Mouse (Mus musculus) intestine, postnatal 0 days (tissue): ENCODE results near the gene Dapp1. TPM values are rescaled to one million over a fixed set of nuclear protein-coding genes. Genes with fewer than 3 reads are reported as not detected.

Experiments
- ATAC-seq: fragments of 200-750 bp; cut with Nextera tagmentation; 2 replicates; pipeline ENCODE4 v1.8.0; 2017; ENCODE audit warnings: mild to moderate bottlenecking, moderate TSS enrichment, moderate library complexity
- H3K27ac ChIP-seq: fragments of 300-500 bp; sonication (generic); 2 replicates; pipeline ENCODE4 v1.5.1; 2014; ENCODE audit warnings: mild to moderate bottlenecking, low read depth, low read length, moderate library complexity
- H3K27me3 ChIP-seq: fragments of 300-500 bp; sonication (generic); replicated peaks from 2 replicates; pipeline ENCODE4 v1.6.1; 2014; ENCODE audit warnings: low read length, mixed read lengths; ENCODE audit not compliant: control insufficient read depth, insufficient read depth
- H3K36me3 ChIP-seq: fragments of 300-500 bp; sonication (generic); 2 replicates; pipeline ENCODE4 v1.6.1; 2014; ENCODE audit warnings: mild to moderate bottlenecking, moderate library complexity; ENCODE audit not compliant: control insufficient read depth, insufficient read depth
- H3K4me1 ChIP-seq: fragments of 300-500 bp; sonication (generic); replicated peaks from 2 replicates; pipeline ENCODE4 v1.6.1; 2014; ENCODE audit warnings: antibody characterized with exemption, low read length, mixed read lengths; ENCODE audit not compliant: control insufficient read depth, insufficient read depth
- H3K4me2 ChIP-seq: fragments of 300-500 bp; sonication (generic); replicated peaks from 2 replicates; pipeline ENCODE4 v1.6.1; 2014; ENCODE audit warnings: low read depth, mild to moderate bottlenecking, moderate library complexity
- H3K4me3 ChIP-seq: fragments of 300-500 bp; sonication (generic); 2 replicates; pipeline ENCODE4 v1.5.1; 2014; ENCODE audit warnings: low read depth, low read length
- H3K9ac ChIP-seq: fragments of 300-500 bp; sonication (generic); 2 replicates; pipeline ENCODE4 v1.6.1; 2014; ENCODE audit warnings: mild to moderate bottlenecking, low read depth, low read length
- H3K9me3 ChIP-seq: fragments of 300-500 bp; sonication (generic); 2 replicates; pipeline ENCODE4 v1.6.1; 2016; ENCODE audit warnings: mixed run types; ENCODE audit not compliant: control insufficient read depth
- CTCF ChIP-seq: sonication (generic); IDR thresholded peaks from 2 replicates; pipeline ENCODE4 v1.5.1; 2016; ENCODE audit warnings: low read depth, mild to moderate bottlenecking, control low read depth, antibody characterized with exemption, moderate library complexity
- WGBS: fragments of 180-500 bp; shearing (Covaris S2); extraction: QIAGEN DNeasy Blood & Tissue Kit; methylation state at CpG from one replicate; pipeline ENCODE4 v1.1.7; 2014; 5-methylcytosine and 5-hydroxymethylcytosine counted together
- polyA plus RNA-seq: library from polyadenylated mRNA; unstranded; fragments of >200 nt; fragmentation: Nextera tagmentation; extraction: Ambion mirVana; gene quantifications from 2 replicates; pipeline ENCODE4 v1.2.1, GENCODE M21; 2015

The Dapp1 gene
- polyA plus RNA-seq, 1 experiment from 2014 or later: 70.6 TPM

DNA sequence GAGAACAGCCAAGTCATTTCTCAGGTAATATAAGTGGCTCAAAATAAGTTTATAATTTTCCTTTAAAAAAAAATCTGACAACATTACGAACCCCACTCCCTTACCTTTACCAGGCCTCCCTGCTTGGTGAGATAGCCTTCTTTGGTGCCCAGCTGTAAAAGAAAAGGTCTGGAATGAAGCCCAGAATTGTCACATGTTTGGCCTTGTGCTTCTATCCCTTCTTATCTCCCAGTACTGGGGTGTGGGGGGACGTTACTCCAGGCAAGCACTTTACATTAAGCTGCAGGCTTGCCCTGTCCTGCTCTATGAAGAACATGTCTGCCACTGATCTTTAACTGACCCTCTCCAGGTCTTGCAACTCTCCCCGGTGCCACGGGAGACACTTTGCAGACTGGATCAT is 40.6 kb downstream of the Dapp1 start:
- no peak overlapping the region for H3K9ac ChIP-seq
- H3K4me1 ChIP-seq: no peaks in the 10 kb centered on the region
- H3K4me2 ChIP-seq: no peak overlapping the region
- no peak overlapping the region for H3K4me3 ChIP-seq
- H3K9me3 ChIP-seq: no peaks in the 10 kb centered on the region
- ATAC-seq: peak; percentile 87
- 24% methylated on average over 4 of the region's 4 CpGs for WGBS
- H3K27ac ChIP-seq: peak overlapping the region; percentile 80
- H3K27me3 ChIP-seq: no peaks in the 10 kb centered on the region
- no peak for TF ChIP-seq CTCF
- H3K36me3 ChIP-seq: peaks cover 12% of the 10 kb centered on the region; the same call in 1 of the 2 replicates

DNA sequence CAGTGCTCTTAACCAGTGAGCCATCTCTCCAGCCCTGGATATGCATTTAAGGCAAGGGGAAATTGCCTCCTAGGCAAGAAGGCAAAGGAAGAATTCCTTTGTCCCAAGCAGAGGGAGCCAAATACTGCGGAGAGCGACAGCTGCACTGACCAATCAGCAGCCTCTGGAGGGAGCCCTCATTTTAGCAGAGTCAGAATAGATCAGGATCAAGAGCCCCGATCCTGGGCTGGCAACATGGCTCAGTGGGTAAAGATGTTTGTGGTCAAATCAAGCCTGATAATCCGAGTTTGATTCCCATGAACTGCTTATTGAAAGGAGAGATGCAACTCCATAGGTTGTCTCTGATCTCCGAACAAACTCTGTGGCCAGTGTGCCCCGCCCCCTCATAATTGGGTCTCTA is 42.7 kb downstream of the Dapp1 start:
- 61% methylated on average over 6 of the region's 6 CpGs for WGBS
- no peaks in the 10 kb centered on the region for H3K4me1 ChIP-seq
- H3K36me3 ChIP-seq: peaks cover 15% of the 10 kb centered on the region; the same call in 1 of the 2 replicates
- no peak overlapping the region for H3K4me3 ChIP-seq
- H3K4me2 ChIP-seq: 0 out of 2 replicates have a peak overlapping the region, but pooled peaks have one; percentile 9
- no peak overlapping the region for H3K27ac ChIP-seq
- no peak overlapping the region for H3K9ac ChIP-seq
- ATAC-seq: no peak
- peak; percentile 66 for TF ChIP-seq CTCF
- H3K27me3 ChIP-seq: no peaks in the 10 kb centered on the region
- H3K9me3 ChIP-seq: no peaks in the 10 kb centered on the region

GRCm38 (mm10) chr3:137936541-137936940 is 44.8 kb downstream of the Dapp1 start:
- TF ChIP-seq CTCF: no peak
- Histone ChIP-seq H3K27me3 (no peaks in the 10 kb centered on the region), H3K27ac (no peak overlapping the region), H3K9me3 (no peaks in the 10 kb centered on the region), H3K4me1 (no peaks in the 10 kb centered on the region), H3K9ac (no peak overlapping the region), H3K4me3 (no peak overlapping the region), H3K4me2 (no peak overlapping the region), H3K36me3 (peaks cover 25% of the 10 kb centered on the region; the same call in 1 of the 2 replicates)
- 41% methylated on average over 6 of the region's 6 CpGs for WGBS
- ATAC-seq: no peak

GRCm38 (mm10) chr3:137935570-137936525 is 45.5 kb downstream of the Dapp1 start:
- ATAC-seq: no peak
- WGBS: 65% methylated on average over 5 of the region's 5 CpGs
- no peak for TF ChIP-seq CTCF
- no peak overlapping the region for H3K4me2 ChIP-seq
- H3K27ac ChIP-seq: no peak overlapping the region
- H3K4me1 ChIP-seq: no peaks in the 10 kb centered on the region
- no peaks in the 10 kb centered on the region for H3K27me3 ChIP-seq
- H3K4me3 ChIP-seq: no peak overlapping the region
- no peaks in the 10 kb centered on the region for H3K9me3 ChIP-seq
- H3K9ac ChIP-seq: no peak overlapping the region
- H3K36me3 ChIP-seq: peaks cover 31% of the 10 kb centered on the region

GRCm38 (mm10) chr3:137933986-137934385 is 47.4 kb downstream of the Dapp1 start:
- Histone ChIP-seq H3K4me3 (no peak overlapping the region), H3K4me1 (no peaks in the 10 kb centered on the region), H3K4me2 (no peak overlapping the region), H3K36me3 (peaks cover 37% of the 10 kb centered on the region), H3K27ac (no peak overlapping the region), H3K9ac (no peak overlapping the region), H3K9me3 (no peaks in the 10 kb centered on the region), H3K27me3 (no peaks in the 10 kb centered on the region)
- no peak for TF ChIP-seq CTCF
- ATAC-seq: no peak
- 48% methylated on average over 3 of the region's 3 CpGs for WGBS

DNA sequence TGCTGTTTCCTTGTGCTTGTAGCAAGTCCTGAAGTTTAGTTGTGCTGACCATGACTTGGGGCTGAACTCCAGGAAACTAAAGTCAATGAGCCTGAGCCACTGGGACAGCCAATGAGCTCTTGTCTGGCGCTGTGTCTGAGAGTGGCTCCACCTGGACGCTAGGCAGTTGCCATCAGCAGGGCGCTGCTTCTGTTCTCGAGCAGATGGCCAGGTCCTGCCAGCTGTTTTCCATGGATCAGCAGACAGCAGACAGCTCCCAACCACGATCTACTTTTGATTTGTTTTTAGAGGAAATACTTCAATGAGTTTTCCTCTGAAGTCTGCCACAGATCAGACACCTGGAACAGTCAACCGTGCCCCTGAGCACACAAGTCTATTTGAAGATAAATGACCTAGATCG is 48.6 kb downstream of the Dapp1 start:
- no peak overlapping the region for H3K4me2 ChIP-seq
- peak; percentile 56 for ATAC-seq
- H3K9me3 ChIP-seq: no peaks in the 10 kb centered on the region
- no peak overlapping the region for H3K27ac ChIP-seq
- H3K27me3 ChIP-seq: no peaks in the 10 kb centered on the region
- H3K36me3 ChIP-seq: peaks cover 45% of the 10 kb centered on the region
- no peak for TF ChIP-seq CTCF
- H3K4me3 ChIP-seq: no peak overlapping the region
- no peaks in the 10 kb centered on the region for H3K4me1 ChIP-seq
- H3K9ac ChIP-seq: no peak overlapping the region
- 37% methylated on average over 7 of the region's 7 CpGs for WGBS
